Mouse (Mus musculus): ENCODE data around the gene Casz1.

DNA sequence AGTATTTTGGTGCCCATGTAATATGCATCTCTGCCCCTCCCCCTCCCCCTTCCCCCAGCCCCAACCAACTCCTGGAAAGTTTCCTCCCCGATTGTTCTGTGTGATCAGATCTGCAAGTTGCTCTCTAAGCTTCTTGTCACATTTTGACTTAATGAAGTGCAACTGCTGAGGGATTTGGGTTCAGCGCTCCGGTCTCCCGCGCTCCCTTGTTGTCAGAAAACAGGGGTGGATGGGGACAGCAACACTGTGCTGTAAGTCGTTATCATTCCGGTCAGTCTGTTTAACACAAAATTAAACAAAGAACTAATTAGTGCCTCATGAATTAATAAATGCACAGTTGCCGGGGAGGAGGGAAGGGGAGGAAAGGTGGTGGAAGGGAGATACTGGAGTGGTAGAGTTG, 84.0 kb downstream of the Casz1 start:
- no peak for TF ChIP-seq CTCF (conservative IDR thresholded peaks at IDR 0.05; ENCODE audit: low read length)
- no peak for TF ChIP-seq POU5F1 (IDR thresholded peaks at IDR 0.05; ENCODE audit: borderline replicate concordance, low read length)

All from E14TG2a.4 (cell line).